Mouse (Mus musculus): ENCODE measurements around the gene B3glct. TPM values are rescaled to one million over a fixed set of nuclear protein-coding genes. Genes with fewer than 3 reads are reported as not detected.
A peak's percentile ranks its signal among the peaks of the same experiment; 100 is the strongest.

B3glct gene
- polyA plus RNA-seq, 1 experiment: 12.2 TPM

DNA sequence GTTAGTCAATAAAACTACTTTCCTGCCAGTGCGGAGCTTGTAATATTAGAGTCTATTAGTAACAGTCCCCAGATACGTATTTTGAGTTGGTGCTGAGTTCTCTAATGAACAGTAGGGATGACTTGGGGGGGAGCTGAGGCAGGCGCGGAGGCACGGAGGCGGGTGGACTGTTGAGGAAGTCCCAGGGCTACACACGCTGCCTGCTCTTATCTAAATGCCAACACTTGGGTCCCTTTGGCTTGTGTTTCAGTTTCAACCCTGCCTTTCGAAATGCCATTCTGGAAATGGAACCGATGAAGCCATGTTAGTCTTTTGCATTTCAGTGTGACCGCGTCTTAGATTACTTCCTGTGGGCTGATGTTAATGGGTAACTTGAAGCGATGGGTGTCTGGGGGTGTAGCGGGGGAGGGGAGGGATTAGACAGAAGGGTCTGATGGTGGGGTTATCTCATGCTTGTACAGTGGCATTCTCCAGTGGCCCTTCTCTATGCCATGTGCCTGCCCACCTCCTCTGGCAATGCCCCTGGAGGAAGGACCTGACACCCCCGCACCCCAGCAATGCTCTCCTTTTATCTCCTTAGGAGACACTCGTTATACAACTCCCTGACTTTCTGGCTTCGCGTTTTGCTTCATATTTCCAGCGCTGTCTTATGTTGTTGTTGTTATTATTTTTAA, 17.2 kb downstream of the B3glct start:
- H3K4me1 ChIP-seq (ENCODE audit: control insufficient read depth, insufficient read depth, low read length): peaks cover 6% of the 10 kb centered on the region
- TF ChIP-seq POLR2A (IDR thresholded peaks at IDR 0.05; ENCODE audit: borderline replicate concordance, low read depth, low read length): no peak
- TF ChIP-seq CTCF (IDR thresholded peaks at IDR 0.05; ENCODE audit: low read depth, low read length): no peak
- no peak overlapping the region for H3K4me3 ChIP-seq (ENCODE audit: insufficient read depth, low read length)
- no peak overlapping the region for H3K27ac ChIP-seq (ENCODE audit: insufficient read depth, low read depth, low read length)

DNA sequence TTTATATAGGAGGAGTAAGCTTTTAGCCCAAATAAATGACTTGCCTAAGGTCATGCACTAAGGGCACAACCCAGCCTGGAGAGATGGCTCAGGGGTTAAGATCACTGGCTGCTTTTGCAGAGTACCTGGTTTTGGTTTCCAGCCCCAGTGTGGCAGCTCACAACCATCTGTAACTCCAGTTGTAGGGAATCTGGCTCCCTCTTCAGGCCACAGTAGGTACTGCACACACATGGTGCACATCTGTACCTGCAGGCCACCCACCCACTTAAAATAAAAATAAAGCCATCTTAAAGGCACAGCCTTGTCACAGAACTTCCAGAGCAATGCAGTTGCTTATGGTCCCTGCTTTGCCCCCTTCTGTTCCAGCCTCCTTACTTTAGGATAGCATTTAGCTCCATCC, 24.7 kb downstream of the B3glct start:
- TF ChIP-seq POLR2A (IDR thresholded peaks at IDR 0.05; ENCODE audit: borderline replicate concordance, low read depth, low read length) (no peak), CTCF (IDR thresholded peaks at IDR 0.05; ENCODE audit: low read depth, low read length) (peak; percentile 28; the same call in 1 of the 2 replicates)
- H3K4me3 ChIP-seq (ENCODE audit: insufficient read depth, low read length): no peak overlapping the region
- no peak overlapping the region for H3K27ac ChIP-seq (ENCODE audit: insufficient read depth, low read depth, low read length)
- H3K4me1 ChIP-seq (ENCODE audit: control insufficient read depth, insufficient read depth, low read length): no peaks in the 10 kb centered on the region

DNA sequence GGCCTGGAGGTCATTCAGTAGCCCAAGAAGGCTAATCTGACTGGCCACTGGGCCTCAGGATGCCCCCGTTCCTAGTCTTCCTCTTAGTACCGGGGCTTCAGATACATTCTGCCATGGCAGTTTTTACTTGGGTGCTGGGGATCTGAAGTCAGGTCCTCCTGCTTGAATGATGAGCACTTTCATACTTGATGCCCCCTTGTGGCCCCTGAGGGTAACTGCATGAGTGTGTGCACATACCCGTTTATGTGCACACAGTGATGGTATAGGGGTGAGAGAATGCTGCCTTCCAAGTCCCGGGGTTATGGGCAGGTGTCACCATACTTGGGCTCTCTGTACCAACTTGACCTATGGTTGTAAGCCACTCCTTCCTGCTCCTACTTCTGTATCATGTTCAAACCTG, 33.5 kb downstream of the B3glct start:
- no peak overlapping the region for H3K27ac ChIP-seq (ENCODE audit: insufficient read depth, low read depth, low read length)
- no peaks in the 10 kb centered on the region for H3K4me1 ChIP-seq (ENCODE audit: control insufficient read depth, insufficient read depth, low read length)
- H3K4me3 ChIP-seq (ENCODE audit: insufficient read depth, low read length): no peak overlapping the region
- TF ChIP-seq POLR2A (IDR thresholded peaks at IDR 0.05; ENCODE audit: borderline replicate concordance, low read depth, low read length) (no peak), CTCF (IDR thresholded peaks at IDR 0.05; ENCODE audit: low read depth, low read length) (peak; percentile 33; the same call in 1 of the 2 replicates)

DNA sequence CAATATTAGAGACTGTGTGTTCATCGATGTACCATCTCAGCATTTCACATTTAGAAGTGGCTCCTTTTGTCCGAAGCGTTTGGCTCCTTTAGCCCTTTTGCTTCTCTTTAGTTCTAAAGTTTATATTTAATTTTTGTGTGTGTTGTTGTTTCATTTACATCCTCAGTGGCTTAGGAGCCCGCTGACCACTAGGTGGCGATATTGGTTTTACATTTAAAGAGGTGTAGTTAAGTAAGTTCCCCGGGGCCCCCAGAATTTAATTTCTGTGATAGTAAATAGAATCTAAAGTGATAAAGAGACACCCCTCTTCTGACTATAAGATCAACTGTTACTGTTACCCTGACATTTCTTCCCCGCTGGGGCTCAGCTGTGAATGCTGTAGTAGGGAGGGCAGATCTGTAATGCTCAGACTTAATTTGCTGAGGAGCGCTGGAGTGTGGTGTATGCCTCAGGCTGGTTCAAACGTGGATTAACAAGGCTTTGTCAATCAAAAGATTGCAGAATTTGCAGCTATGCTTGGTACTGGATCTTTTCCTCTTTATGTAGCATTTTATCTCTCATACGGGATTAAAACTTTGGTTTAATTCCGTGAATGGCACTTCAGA, 35.2 kb downstream of the B3glct start:
- TF ChIP-seq CTCF (IDR thresholded peaks at IDR 0.05; ENCODE audit: low read depth, low read length): no peak
- TF ChIP-seq POLR2A (IDR thresholded peaks at IDR 0.05; ENCODE audit: borderline replicate concordance, low read depth, low read length): no peak
- Histone ChIP-seq H3K27ac (ENCODE audit: insufficient read depth, low read depth, low read length) (no peak overlapping the region), H3K4me1 (ENCODE audit: control insufficient read depth, insufficient read depth, low read length) (no peaks in the 10 kb centered on the region), H3K4me3 (ENCODE audit: insufficient read depth, low read length) (no peak overlapping the region)

DNA sequence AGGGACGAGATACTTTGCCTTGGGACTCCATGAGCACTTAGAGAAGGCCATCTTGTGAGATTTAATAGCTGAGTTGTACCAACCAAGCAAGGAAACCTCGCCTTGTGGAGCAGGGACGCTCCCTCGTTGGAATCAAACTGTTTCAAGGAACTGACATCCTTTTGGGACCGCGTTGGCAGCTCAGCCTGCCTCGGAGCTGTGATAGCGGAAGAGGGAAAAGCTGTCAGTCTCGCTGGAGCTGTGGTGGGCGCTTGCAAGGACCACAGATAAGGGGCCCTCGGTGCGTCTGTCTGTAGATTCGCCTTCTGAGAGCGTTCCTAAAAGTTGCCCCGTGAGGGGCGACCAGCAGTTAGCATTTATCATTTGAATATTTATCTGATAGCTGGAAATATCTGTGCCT, 35.8 kb downstream of the B3glct start:
- TF ChIP-seq CTCF (IDR thresholded peaks at IDR 0.05; ENCODE audit: low read depth, low read length): no peak

DNA sequence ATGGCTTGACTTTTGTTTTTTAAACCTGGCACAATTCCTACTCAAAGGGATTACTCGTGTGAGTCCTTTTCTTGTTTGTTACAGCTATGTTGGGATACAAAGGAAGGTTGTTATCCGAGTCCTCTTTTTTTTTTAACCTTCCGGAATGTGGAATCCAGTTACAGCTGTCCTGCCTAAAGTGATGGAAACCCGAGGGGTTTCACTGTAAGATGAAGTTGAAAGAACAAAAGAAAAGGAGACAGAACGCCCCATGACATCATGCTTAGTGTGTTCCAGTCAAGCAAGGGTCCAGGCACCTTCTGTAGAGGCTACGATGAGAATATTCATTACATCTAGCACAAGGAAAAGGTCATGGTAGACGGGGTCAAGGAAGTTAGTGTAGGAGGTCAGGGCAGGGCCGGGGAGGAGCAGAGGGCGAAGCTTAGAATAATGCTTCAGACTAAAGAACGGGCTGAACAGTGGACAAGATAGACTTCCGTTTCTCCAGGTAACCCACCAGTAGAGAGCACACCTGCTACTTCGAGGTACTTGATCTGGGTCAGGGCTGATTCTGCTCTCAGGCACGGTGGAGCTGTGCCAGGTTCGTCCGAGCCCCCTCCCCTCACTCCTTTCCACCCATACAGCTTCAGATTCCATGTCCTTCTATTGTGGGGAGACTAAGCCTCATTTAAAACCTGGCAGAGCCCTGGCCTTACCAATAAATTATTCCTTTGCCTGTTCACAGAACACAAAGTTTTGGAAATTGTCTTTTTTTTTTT, 37.7 kb downstream of the B3glct start:
- Histone ChIP-seq H3K4me3 (ENCODE audit: insufficient read depth, low read length) (no peak overlapping the region), H3K4me1 (ENCODE audit: control insufficient read depth, insufficient read depth, low read length) (no peaks in the 10 kb centered on the region), H3K27ac (ENCODE audit: insufficient read depth, low read depth, low read length) (no peak overlapping the region)
- TF ChIP-seq POLR2A (IDR thresholded peaks at IDR 0.05; ENCODE audit: borderline replicate concordance, low read depth, low read length): no peak
- TF ChIP-seq CTCF (IDR thresholded peaks at IDR 0.05; ENCODE audit: low read depth, low read length): no peak

More for the DNA sequence above, 35.8 kb downstream of the B3glct start:
- Histone ChIP-seq H3K4me1 (ENCODE audit: control insufficient read depth, insufficient read depth, low read length) (no peaks in the 10 kb centered on the region), H3K4me3 (ENCODE audit: insufficient read depth, low read length) (no peak overlapping the region), H3K27ac (ENCODE audit: insufficient read depth, low read depth, low read length) (no peak overlapping the region)

DNA sequence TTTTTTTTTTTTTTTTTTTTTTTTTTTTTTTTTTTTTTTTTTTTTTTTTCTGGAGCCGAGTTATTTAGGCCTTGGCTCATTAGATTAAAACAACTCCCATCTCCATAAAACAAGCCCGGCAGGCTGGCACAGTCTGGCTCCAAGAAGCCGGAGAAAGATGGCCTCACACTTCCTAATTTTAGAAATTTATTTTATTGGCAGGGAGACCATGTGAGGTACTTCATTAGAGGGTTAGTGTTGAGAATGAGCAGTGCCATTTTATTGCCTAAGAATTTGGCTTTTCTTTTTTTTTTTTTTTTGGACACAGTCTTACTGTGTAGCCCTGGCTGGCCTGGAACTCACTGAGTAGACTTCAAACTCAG, 38.3 kb downstream of the B3glct start:
- H3K4me1 ChIP-seq (ENCODE audit: control insufficient read depth, insufficient read depth, low read length): no peaks in the 10 kb centered on the region
- H3K4me3 ChIP-seq (ENCODE audit: insufficient read depth, low read length): no peak overlapping the region
- no peak overlapping the region for H3K27ac ChIP-seq (ENCODE audit: insufficient read depth, low read depth, low read length)
- TF ChIP-seq POLR2A (IDR thresholded peaks at IDR 0.05; ENCODE audit: borderline replicate concordance, low read depth, low read length) (no peak), CTCF (IDR thresholded peaks at IDR 0.05; ENCODE audit: low read depth, low read length) (no peak)

DNA sequence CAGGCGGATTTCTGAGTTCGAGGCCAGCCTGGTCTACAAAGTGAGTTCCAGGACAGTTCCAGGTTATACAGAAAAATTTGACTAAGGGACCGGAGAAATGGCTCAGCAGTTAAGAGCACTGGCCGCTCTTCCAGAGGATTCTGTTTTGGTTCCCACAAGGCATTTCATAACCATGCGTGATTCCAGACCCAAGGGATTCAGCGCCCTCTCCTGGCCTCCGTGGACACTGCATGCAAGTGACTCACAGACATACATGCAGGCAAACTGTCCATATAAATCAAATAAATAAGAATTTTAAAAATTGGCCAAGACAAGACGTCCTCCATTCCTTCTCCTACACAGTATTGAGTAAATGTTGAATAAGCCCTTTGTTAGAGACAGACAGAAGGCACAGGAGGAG, 53.7 kb downstream of the B3glct start:
- TF ChIP-seq POLR2A (IDR thresholded peaks at IDR 0.05; ENCODE audit: borderline replicate concordance, low read depth, low read length): no peak
- no peak for TF ChIP-seq CTCF (IDR thresholded peaks at IDR 0.05; ENCODE audit: low read depth, low read length)
- no peak overlapping the region for H3K4me3 ChIP-seq (ENCODE audit: insufficient read depth, low read length)
- no peaks in the 10 kb centered on the region for H3K4me1 ChIP-seq (ENCODE audit: control insufficient read depth, insufficient read depth, low read length)

DNA sequence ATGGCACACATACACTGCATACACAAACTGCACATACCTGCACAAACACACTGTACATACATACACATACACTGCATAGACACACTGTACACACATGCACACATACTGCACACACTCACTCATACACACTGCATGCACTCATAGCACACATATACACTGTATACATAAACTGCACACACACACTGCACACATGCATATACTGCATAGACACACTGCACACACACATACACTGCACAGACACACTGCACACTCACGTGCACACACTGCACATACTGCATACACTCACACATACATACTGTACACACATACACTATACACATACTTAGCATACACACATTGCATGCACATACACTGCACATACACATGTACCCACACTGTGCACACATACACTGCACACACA, 59.2 kb downstream of the B3glct start:
- Histone ChIP-seq H3K4me3 (ENCODE audit: insufficient read depth, low read length) (no peak overlapping the region), H3K4me1 (ENCODE audit: control insufficient read depth, insufficient read depth, low read length) (no peaks in the 10 kb centered on the region), H3K27ac (ENCODE audit: insufficient read depth, low read depth, low read length) (no peak overlapping the region)
- TF ChIP-seq POLR2A (IDR thresholded peaks at IDR 0.05; ENCODE audit: borderline replicate concordance, low read depth, low read length) (no peak), CTCF (IDR thresholded peaks at IDR 0.05; ENCODE audit: low read depth, low read length) (no peak)

More for the DNA sequence above, 53.7 kb downstream of the B3glct start:
- no peak overlapping the region for H3K27ac ChIP-seq (ENCODE audit: insufficient read depth, low read depth, low read length)

DNA sequence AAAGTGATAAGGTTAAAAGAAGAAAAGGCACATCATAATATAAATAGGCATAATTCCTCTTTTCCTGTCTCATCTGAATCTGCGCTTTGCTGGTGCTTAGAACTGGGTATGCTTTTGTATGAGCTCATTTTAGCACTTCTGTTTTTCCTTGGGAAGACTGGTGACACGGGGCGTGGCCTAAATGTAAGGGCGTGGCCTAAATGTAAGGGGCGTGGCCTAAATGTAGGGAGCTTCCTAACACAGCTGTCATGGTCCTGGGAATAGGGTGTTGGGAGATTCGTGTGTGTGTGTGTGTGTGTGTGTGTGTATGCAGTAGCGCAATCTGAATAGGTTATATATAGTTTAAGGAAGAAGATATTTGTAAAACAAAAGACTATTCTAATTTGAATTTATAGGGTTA, 62.1 kb downstream of the B3glct start:
- TF ChIP-seq CTCF (IDR thresholded peaks at IDR 0.05; ENCODE audit: low read depth, low read length) (no peak), POLR2A (IDR thresholded peaks at IDR 0.05; ENCODE audit: borderline replicate concordance, low read depth, low read length) (no peak)
- Histone ChIP-seq H3K27ac (ENCODE audit: insufficient read depth, low read depth, low read length) (no peak overlapping the region), H3K4me1 (ENCODE audit: control insufficient read depth, insufficient read depth, low read length) (no peaks in the 10 kb centered on the region), H3K4me3 (ENCODE audit: insufficient read depth, low read length) (no peak overlapping the region)
